Mouse (Mus musculus): ENCODE measurements around the gene Arhgef3.

The Arhgef3 gene

GRCm38 (mm10) chr14:27361514-27361913 is 246.8 kb downstream of the Arhgef3 start:
- no peak for DNase-seq (ENCODE audit: inconsistent age in 2 of 2, low spot score in 1 of 2)

DNA sequence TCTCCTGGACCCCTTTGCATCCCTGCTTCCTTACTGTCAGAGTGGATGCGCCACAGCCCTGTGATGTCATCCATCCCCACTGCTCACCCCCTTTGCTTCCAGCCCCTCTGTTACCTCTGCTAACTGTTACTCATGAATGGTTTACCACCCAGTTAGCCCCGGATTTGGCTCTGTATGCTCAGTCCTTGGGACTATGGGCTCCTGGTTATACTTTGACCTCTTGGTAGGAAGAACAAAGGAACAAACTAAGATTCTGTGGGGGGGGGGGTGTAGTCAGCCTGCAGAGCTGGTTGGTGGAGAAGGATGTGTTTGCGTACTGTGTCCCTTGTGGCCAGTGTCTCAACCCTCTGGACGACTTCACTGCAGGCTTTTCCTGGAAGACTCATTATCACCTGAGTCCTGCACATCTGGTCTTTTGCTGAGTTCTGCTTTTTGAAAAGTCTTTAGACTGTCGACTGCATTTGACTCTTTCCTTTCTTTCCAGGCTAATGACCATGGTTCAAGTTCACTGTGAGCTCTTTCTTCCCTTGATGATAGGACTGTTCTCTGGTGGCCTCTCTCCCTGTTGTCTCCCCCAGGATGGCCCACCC is 250.1 kb downstream of the Arhgef3 start:
- no peak for DNase-seq (ENCODE audit: inconsistent age in 2 of 2, low spot score in 1 of 2)

DNA sequence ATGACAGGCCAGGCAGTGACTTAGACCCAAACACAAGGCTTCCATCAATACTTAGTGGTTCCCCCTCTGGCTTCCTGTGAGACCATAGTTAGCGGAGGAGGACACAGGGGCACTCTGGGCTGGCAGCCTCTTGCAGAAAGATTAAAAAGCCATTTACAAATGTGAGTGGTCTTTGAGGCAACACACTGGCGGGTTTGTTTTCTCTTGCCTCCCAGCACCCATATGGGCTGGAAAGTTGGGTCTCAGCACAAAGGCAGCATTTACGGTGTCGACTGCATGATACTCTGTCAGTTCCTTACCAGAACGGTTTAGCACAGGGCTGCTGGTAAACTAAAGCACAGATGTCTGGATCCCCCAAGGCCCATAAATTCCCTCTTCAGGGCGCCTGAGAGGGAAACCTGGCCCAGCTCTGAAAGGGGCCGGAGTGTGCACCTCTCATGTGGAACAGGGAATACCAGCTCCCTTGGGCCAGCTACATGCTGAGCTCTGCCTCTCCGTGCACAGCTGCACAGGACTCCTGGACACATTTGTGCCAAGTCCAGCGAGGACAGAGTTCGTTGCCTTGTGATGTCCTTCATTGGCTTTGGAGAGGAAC is 252.5 kb downstream of the Arhgef3 start:
- DNase-seq (ENCODE audit: inconsistent age in 2 of 2, low spot score in 1 of 2), result peak in 1 of 2 experiments; percentile 67

- DNase-seq (ENCODE audit: inconsistent age in 2 of 2, low spot score in 1 of 2), result no peak
Measured at GRCm38 (mm10) chr14:27368619-27369018, 253.9 kb downstream of the Arhgef3 start.

DNA sequence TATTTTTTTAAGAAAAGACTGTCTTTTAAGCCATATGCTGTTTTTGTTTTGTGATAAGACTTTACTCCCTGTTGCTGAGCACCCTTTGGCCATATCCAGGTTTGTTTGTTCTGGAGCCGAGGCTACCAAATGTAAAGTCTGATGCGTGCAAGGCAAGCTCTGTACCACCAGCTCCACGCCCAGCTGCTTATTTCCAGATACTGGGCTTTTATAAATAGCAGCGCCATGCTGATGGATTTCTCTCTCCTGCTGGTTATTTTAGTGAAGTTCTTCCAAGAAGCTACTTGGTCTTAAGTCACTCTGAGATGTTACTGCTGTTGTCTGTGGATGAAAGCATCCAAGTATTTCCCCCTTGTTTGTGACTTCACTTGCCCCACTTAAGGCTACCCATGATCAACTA is 254.8 kb downstream of the Arhgef3 start:
- no peak for DNase-seq (ENCODE audit: inconsistent age in 2 of 2, low spot score in 1 of 2)

- DNase-seq (ENCODE audit: inconsistent age in 2 of 2, low spot score in 1 of 2), result no peak
Measured at GRCm38 (mm10) chr14:27371669-27372076, 257.0 kb downstream of the Arhgef3 start.

- no peak for DNase-seq (ENCODE audit: inconsistent age in 2 of 2, low spot score in 1 of 2)
Measured at GRCm38 (mm10) chr14:27373498-27373897, 258.8 kb downstream of the Arhgef3 start.

- DNase-seq (ENCODE audit: inconsistent age in 2 of 2, low spot score in 1 of 2), result no peak
Measured at GRCm38 (mm10) chr14:27376115-27376648, 261.5 kb downstream of the Arhgef3 start.

DNA sequence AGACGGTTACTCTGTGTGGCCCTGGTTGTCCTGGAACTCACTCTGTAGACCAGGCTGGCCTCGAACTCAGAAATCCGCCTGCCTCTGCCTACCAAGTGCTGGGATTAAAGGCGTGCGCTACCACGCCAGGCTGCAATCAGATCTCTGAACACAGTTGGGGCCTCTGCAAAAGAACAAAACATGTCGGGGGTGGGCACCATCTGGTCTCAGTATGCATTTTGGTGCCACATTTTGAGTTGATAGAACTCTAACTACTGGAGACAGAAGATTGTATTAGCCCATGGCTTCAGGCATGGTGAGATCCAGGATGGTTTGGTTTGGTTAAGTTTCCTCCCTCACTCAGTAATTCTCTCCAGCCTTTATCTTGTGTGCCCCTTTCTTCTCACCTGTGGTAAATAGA is 264.0 kb downstream of the Arhgef3 start:
- DNase-seq (ENCODE audit: inconsistent age in 2 of 2, low spot score in 1 of 2), result no peak

- DNase-seq (ENCODE audit: inconsistent age in 2 of 2, low spot score in 1 of 2), result peak; percentile 31 to 62
Measured at GRCm38 (mm10) chr14:27379404-27379803, 264.7 kb downstream of the Arhgef3 start.

DNA sequence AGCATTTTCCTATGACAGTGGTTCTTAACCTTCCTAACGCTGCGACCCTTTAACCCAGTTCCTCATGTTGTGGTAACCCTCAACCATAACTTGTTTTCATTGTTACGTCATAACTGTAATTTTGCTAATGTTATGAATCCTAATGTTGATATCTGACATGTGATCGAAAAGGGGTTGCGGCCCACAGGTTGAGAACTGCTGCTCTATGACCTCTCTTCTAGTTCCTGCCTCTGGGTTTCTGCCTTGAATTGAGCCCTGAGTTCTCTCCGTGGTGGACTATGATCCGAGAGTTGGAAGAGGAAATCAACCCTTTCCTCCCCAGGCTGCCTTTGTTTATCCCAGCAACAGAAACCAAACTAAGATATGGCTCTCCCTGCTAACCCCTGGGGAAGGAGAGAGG is 266.8 kb downstream of the Arhgef3 start:
- no peak for DNase-seq (ENCODE audit: inconsistent age in 2 of 2, low spot score in 1 of 2)

GRCm38 (mm10) chr14:27383321-27383830 is 268.7 kb downstream of the Arhgef3 start:
- no peak for DNase-seq (ENCODE audit: inconsistent age in 2 of 2, low spot score in 1 of 2)

- no peak for DNase-seq (ENCODE audit: inconsistent age in 2 of 2, low spot score in 1 of 2)
Measured at GRCm38 (mm10) chr14:27384143-27384542, 269.4 kb downstream of the Arhgef3 start.

DNA sequence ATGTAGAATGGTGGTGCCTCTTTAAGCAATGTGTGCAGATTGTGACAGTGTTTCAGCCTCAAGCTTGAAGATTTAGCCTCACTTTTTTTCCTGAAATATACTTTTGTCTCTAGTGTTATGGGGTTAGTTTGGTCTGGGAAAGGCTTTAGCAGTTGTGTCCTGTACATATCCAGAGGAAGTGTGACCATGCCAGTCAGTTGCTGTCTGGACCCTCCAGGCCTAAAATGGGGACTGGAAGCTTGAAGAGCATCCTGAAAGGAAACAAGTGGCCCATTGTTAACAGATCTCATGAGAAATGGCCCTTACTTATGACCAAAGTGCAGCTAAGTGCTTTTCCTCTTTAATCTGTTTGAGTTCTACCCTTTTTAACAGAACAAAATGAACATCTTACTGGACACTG is 273.9 kb downstream of the Arhgef3 start:
- DNase-seq (ENCODE audit: inconsistent age in 2 of 2, low spot score in 1 of 2), result no peak

DNA sequence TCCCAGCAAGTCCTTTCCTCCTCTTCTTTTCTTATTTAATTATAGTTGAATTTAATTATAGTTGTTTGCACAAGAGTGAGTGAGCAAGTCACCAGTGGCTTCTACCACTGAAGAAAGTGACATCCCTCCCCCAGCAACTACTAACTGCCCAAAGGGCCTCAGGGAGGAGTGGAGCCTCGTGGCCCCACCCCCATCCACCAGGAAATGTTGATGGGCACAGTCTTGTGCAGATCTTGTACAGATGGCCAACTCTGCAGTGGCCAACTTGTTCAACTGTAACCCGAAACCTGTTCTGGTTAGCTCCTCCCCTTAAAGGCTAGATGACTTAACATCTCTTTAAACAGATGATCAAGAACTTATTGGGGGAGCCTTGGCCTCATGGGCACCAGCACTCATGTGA is 275.0 kb downstream of the Arhgef3 start:
- DNase-seq (ENCODE audit: inconsistent age in 2 of 2, low spot score in 1 of 2), result no peak

DNA sequence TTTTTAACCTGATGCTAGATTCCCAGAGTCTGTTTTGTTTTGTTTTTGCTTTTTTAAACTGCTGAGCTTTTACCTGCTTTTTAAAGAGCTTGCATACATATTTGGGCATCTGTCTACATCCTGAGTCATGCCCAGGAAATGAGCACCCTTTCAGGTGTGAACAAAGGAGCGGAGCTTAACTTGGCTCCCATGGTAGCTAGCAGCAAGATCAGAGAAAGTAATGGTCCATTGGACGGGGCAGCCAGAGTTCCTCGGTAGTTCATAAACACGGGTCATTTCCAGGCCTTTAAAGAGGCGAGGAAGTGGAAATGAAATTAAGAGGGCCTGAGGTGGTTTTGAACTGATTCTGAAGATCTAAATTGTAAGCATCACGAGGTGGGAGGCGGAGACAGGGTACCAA is 276.0 kb downstream of the Arhgef3 start:
- no peak for DNase-seq (ENCODE audit: inconsistent age in 2 of 2, low spot score in 1 of 2)

DNA sequence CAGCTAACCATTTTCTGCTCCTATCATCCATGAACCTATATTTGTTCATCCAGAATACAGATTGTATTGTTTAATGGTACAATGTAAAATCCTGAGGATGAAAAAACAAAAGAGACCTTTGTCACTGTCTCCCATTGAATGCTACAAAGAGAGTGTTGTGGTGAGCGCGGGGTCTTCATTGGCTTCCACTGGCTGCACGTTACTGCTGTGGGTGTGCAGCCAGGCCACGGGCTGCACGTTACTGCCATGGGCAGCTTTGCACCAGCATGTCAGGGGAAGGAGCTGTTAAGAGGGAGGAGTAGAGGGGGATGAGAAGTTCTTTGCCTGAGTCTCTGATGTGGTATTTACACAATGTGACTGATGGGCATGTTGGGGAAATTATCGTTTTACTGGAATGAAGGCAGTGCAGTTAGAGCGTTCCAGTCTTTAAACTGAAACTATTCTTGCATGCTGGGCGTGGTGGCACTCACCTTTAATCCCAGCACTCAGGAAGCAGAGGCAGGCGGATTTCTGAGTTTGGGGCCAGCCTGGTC is 277.1 kb downstream of the Arhgef3 start:
- DNase-seq (ENCODE audit: inconsistent age in 2 of 2, low spot score in 1 of 2), result no peak

GRCm38 (mm10) chr14:27392660-27393059 is 278.0 kb downstream of the Arhgef3 start:
- no peak for DNase-seq (ENCODE audit: inconsistent age in 2 of 2, low spot score in 1 of 2)

DNA sequence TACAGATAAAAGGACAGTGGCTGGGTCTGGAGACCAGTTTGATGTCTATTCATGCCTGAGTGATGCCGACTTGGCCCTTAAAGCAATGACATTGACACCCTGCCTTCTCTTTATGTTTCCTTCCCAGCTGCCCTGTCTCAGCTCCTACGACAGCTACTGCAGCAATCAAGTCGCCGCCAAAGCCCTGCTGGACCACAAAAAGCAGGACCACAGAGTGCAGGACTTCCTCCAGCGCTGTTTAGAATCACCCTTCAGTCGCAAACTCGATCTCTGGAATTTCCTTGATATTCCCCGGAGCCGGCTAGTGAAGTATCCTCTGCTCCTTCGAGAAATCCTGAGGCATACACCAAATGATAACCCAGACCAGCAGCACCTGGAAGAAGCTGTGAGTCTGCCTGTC is 279.1 kb downstream of the Arhgef3 start:
- no peak for DNase-seq (ENCODE audit: inconsistent age in 2 of 2, low spot score in 1 of 2)

DNA sequence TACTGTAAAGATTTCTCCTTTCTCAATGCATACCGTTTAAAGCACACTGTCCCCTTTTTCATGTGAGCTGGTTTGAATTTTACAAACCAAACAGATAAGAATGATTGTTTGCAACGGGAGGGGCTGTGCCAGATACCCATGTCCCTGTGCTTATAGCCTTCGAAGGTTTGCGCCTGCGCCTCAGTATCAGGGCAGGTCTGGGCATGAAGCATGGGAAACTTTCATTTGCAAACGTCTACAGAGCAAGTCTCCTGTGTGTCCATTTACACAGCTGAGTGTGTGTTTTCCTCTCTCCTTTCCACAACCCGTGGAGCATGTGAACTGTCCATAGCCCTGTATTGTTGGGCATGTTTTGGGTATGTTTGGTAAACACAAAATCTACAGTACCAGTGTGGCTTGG is 281.7 kb downstream of the Arhgef3 start:
- no peak for DNase-seq (ENCODE audit: inconsistent age in 2 of 2, low spot score in 1 of 2)

DNA sequence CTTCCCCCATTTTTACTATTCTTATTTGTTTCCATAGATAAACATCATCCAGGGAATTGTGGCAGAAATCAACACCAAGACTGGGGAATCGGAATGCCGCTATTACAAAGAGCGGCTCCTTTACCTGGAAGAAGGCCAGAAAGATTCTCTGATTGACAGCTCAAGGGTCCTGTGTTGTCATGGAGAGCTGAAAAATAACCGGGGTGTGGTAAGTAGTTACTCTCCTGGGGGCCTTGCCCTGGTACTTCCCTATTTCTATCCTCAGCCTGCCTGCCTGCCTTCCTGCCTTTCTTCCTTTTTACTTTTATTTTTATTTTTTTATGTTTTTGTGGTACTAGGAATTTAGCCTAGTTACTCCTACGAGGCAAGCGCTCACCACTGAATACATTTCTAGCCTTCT is 282.8 kb downstream of the Arhgef3 start:
- DNase-seq (ENCODE audit: inconsistent age in 2 of 2, low spot score in 1 of 2), result no peak

DNA sequence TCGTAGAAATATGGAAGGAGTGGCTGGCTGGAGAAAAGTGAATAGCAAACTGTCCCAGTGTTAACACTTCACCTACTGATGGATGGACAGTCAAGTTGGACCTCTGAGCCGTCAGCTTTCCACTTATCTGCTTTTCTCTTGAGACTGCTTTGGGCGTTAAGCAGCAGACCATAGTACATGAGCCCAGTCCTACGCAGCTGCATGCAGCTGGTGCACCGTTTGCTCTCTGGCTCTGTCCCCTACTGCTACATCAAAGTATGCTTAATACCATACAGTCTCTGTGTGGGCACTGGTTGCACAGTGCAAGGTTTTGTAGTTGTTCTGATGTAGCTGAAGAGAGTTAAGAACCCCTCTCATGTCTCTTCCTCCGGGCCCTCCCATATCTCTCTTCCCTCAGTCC is 285.8 kb downstream of the Arhgef3 start:
- no peak for DNase-seq (ENCODE audit: inconsistent age in 2 of 2, low spot score in 1 of 2)
